Mouse (Mus musculus) adrenal gland, adult 8-10 months (tissue): Measurements from ENCODE around the gene Olfr517. TPM values are rescaled to one million over a fixed set of nuclear protein-coding genes. Genes with fewer than 3 reads are reported as not detected.

Experiments used
- DNase-seq: peaks from one replicate; pipeline ENCODE4 v3.0.0; 2022
- total RNA-seq, 4 experiments: library from RNA; stranded (reverse); gene quantifications; 2 replicates each; pipeline ENCODE4 v1.2.4; 2022

The Olfr517 gene
- total RNA-seq = not detected

GRCm38 (mm10) chr7:108872279-108872678 is at the start of gene Olfr517:
Gene Olfr517, minus strand, starts transcription at chr7:108872379.
- DNase-seq = no peak

- no peak for DNase-seq
Observed at GRCm38 (mm10) chr7:108903969-108904368, 31.8 kb upstream of the Olfr517 start.

DNA sequence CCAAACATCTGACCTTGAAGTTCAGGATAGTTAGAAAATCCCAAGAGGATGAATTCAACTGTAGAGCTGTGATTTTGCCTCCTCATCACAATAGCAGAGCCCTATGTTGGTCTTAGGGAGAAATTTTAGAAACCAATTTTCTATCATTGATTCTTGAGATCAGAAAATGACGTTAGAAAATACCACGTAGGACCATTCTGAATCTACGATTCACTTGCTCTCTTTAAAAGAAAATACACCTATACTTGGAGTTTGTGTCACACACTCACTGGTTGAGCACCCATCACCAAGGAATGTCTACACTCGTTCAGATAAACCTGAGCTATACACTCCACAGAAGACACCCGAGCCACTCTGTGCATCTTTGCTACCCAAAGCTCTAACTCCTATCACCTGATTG is 22.1 kb upstream of the Olfr517 start, which contains the start of gene Olfr519:
Gene Olfr519, minus strand, starts transcription at position 101 of the 400 bp plus-strand sequence.
- DNase-seq = no peak

GRCm38 (mm10) chr7:108884906-108885305 is 12.7 kb upstream of the Olfr517 start, which contains the start of gene Olfr518:
Gene Olfr518, minus strand, starts transcription at chr7:108885006.
- no peak for DNase-seq

- DNase-seq = no peak
Observed at GRCm38 (mm10) chr7:108850429-108850828, 21.8 kb downstream of the Olfr517 start, which contains the start of gene Olfr516. Gene Olfr516, minus strand, starts transcription at chr7:108850529.

GRCm38 (mm10) chr7:108825897-108826296 is 46.3 kb downstream of the Olfr517 start, which contains the start of gene Olfr514:
Gene Olfr514, minus strand, starts transcription at chr7:108825997.
- no peak for DNase-seq

Other genes with a start within 250 kb of the Olfr517 start
- gene Olfr508, start 242.4 kb downstream of the Olfr517 start, total RNA-seq = not detected
- under 1 TPM in 1 of 4 experiments, not detected in 3; 0.18 TPM for gene Olfr509, start 220.5 kb downstream of the Olfr517 start, total RNA-seq
- gene Olfr510, start 206.0 kb downstream of the Olfr517 start, total RNA-seq = not detected
- not detected for gene Olfr512, start 159.1 kb downstream of the Olfr517 start, total RNA-seq
- not detected for gene Olfr513, start 121.4 kb downstream of the Olfr517 start, total RNA-seq
- gene Olfr514, start 46.4 kb downstream of the Olfr517 start, total RNA-seq = not detected
- gene Olfr516, start 21.9 kb downstream of the Olfr517 start, total RNA-seq = not detected
- not detected for gene Olfr518, start 12.6 kb upstream of the Olfr517 start, total RNA-seq
- not detected for gene Olfr519, start 22.0 kb upstream of the Olfr517 start, total RNA-seq
- gene Nlrp10, start 57.8 kb upstream of the Olfr517 start, total RNA-seq = under 1 TPM; 0.09 to 0.38 (median 0.24) TPM
- gene Eif3f, start 62.0 kb upstream of the Olfr517 start, total RNA-seq = 100 to 1,000 TPM; 133 to 158 (median 151) TPM
- 10 to 100 TPM; 36.0 to 70.2 (median 52.9) TPM for gene Tub, start 78.0 kb upstream of the Olfr517 start, total RNA-seq
- gene Ric3, start 211.0 kb upstream of the Olfr517 start, total RNA-seq = 10 to 100 TPM; 70.1 to 94.0 (median 82.6) TPM